Mouse (Mus musculus): ENCODE data around the gene Slc43a1. TPM values are rescaled to one million over a fixed set of nuclear protein-coding genes. Genes with fewer than 3 reads are reported as not detected.

Gene Slc43a1
- polyA plus RNA-seq, 1 experiment from 2014 or later, result 14.4 TPM

- H3K9me3 ChIP-seq, result no peaks in the 10 kb centered on the region
- no peaks in the 10 kb centered on the region for H3K36me3 ChIP-seq (replicated peaks)
- no peak overlapping the region for H3K9ac ChIP-seq
- H3K27ac ChIP-seq, result no peak overlapping the region
- ATAC-seq (ENCODE audit: low FRiP score), result no peak
- 11% methylated on average over 23 of the region's 23 CpGs for WGBS
- peaks cover 36% of the 10 kb centered on the region for H3K4me1 ChIP-seq
- peak overlapping the region; percentile 40 for H3K4me2 ChIP-seq
- H3K27me3 ChIP-seq, result peaks cover 79% of the 10 kb centered on the region
- no peak overlapping the region for H3K4me3 ChIP-seq (replicated peaks)
Measured at GRCm38 (mm10) chr2:84882606-84883005, 44.0 kb downstream of the Slc43a1 start.

GRCm38 (mm10) chr2:84883084-84883483 is 44.4 kb downstream of the Slc43a1 start:
- no peaks in the 10 kb centered on the region for H3K36me3 ChIP-seq (replicated peaks)
- H3K27ac ChIP-seq, result no peak overlapping the region
- H3K9ac ChIP-seq, result no peak overlapping the region
- ATAC-seq (ENCODE audit: low FRiP score), result no peak
- H3K9me3 ChIP-seq, result no peaks in the 10 kb centered on the region
- peaks cover 84% of the 10 kb centered on the region for H3K27me3 ChIP-seq
- H3K4me3 ChIP-seq (replicated peaks), result peak overlapping the region; percentile 7; the same call in 1 of the 2 replicates
- peaks cover 41% of the 10 kb centered on the region for H3K4me1 ChIP-seq
- H3K4me2 ChIP-seq, result peak overlapping the region; percentile 40
- WGBS, result 7% methylated on average over 6 of the region's 6 CpGs

- 6% methylated on average over 11 of the region's 11 CpGs for WGBS
- Histone ChIP-seq H3K27ac (no peak overlapping the region; the same call in 1 of the 2 replicates), H3K4me1 (peaks cover 44% of the 10 kb centered on the region), H3K36me3 (replicated peaks) (no peaks in the 10 kb centered on the region), H3K4me2 (peak overlapping the region; percentile 40), H3K9ac (no peak overlapping the region), H3K27me3 (peaks cover 89% of the 10 kb centered on the region), H3K4me3 (replicated peaks) (peak overlapping the region; percentile 7; the same call in 1 of the 2 replicates), H3K9me3 (no peaks in the 10 kb centered on the region)
- ATAC-seq (ENCODE audit: low FRiP score), result no peak
Measured at GRCm38 (mm10) chr2:84883530-84883929, 44.9 kb downstream of the Slc43a1 start.

- Histone ChIP-seq H3K27me3 (peaks cover 93% of the 10 kb centered on the region), H3K4me3 (replicated peaks) (no peak overlapping the region), H3K36me3 (replicated peaks) (no peaks in the 10 kb centered on the region), H3K27ac (no peak overlapping the region; the same call in 1 of the 2 replicates), H3K9me3 (no peaks in the 10 kb centered on the region), H3K4me1 (peaks cover 48% of the 10 kb centered on the region), H3K4me2 (peak overlapping the region; percentile 79), H3K9ac (no peak overlapping the region)
- 61% methylated on average over 4 of the region's 4 CpGs for WGBS
- no peak for ATAC-seq (ENCODE audit: low FRiP score)
Measured at GRCm38 (mm10) chr2:84883942-84884341, 45.3 kb downstream of the Slc43a1 start.

GRCm38 (mm10) chr2:84884611-84885010 is 46.0 kb downstream of the Slc43a1 start:
- H3K4me1 ChIP-seq, result peaks cover 54% of the 10 kb centered on the region
- WGBS, result 46% methylated on average over 4 of the region's 4 CpGs
- ATAC-seq (ENCODE audit: low FRiP score), result no peak
- H3K36me3 ChIP-seq (replicated peaks), result no peaks in the 10 kb centered on the region
- no peaks in the 10 kb centered on the region for H3K9me3 ChIP-seq
- no peak overlapping the region for H3K27ac ChIP-seq
- 0 out of 2 replicates have a peak overlapping the region, but pooled peaks have one; percentile 61 for H3K9ac ChIP-seq
- H3K4me3 ChIP-seq (replicated peaks), result peak overlapping the region; percentile 65; the same call in 1 of the 2 replicates
- H3K27me3 ChIP-seq, result peaks cover 99% of the 10 kb centered on the region
- H3K4me2 ChIP-seq, result peak overlapping the region; percentile 79

- ATAC-seq (ENCODE audit: low FRiP score), result no peak
- Histone ChIP-seq H3K4me3 (replicated peaks) (peak overlapping the region; percentile 65), H3K9me3 (no peaks in the 10 kb centered on the region), H3K4me2 (peak overlapping the region; percentile 79), H3K27me3 (peaks cover 94% of the 10 kb centered on the region), H3K27ac (0 out of 2 replicates have a peak overlapping the region, but pooled peaks have one; percentile 0), H3K9ac (peak overlapping the region; percentile 61), H3K4me1 (peaks cover 54% of the 10 kb centered on the region), H3K36me3 (replicated peaks) (no peaks in the 10 kb centered on the region)
- 12% methylated on average over 20 of the region's 23 CpGs for WGBS
Measured at GRCm38 (mm10) chr2:84885084-84886055, 46.7 kb downstream of the Slc43a1 start.

- ATAC-seq (ENCODE audit: low FRiP score), result peak; percentile 36
- H3K4me1 ChIP-seq, result peaks cover 54% of the 10 kb centered on the region
- no peaks in the 10 kb centered on the region for H3K36me3 ChIP-seq (replicated peaks)
- H3K27ac ChIP-seq, result peak within 1 kb of the TSS; percentile 56; the same call in 1 of the 2 replicates
- peaks cover 91% of the 10 kb centered on the region for H3K27me3 ChIP-seq
- no peaks in the 10 kb centered on the region for H3K9me3 ChIP-seq
- H3K9ac ChIP-seq, result peak within 1 kb of the TSS; percentile 61
- peak within 1 kb of the TSS; percentile 65 for H3K4me3 ChIP-seq (replicated peaks)
- peak within 1 kb of the TSS; percentile 79 for H3K4me2 ChIP-seq
- WGBS, result under 1% methylated on average over 34 of the region's 35 CpGs
Measured at GRCm38 (mm10) chr2:84886234-84886731, 47.6 kb downstream of the Slc43a1 start, which contains the start of gene Rtn4rl2. Rtn4rl2 (minus strand) TSS chr2:84886710.

GRCm38 (mm10) chr2:84886821-84887281 is 48.2 kb downstream of the Slc43a1 start:
- H3K27me3 ChIP-seq, result peaks cover 85% of the 10 kb centered on the region
- H3K27ac ChIP-seq, result peak overlapping the region; percentile 56; the same call in 1 of the 2 replicates
- peak overlapping the region; percentile 79 for H3K4me2 ChIP-seq
- H3K4me1 ChIP-seq, result peaks cover 54% of the 10 kb centered on the region
- peak overlapping the region; percentile 61 for H3K9ac ChIP-seq
- peak; percentile 66 for ATAC-seq (ENCODE audit: low FRiP score)
- no peaks in the 10 kb centered on the region for H3K9me3 ChIP-seq
- no peaks in the 10 kb centered on the region for H3K36me3 ChIP-seq (replicated peaks)
- H3K4me3 ChIP-seq (replicated peaks), result peak overlapping the region; percentile 65
- 0% methylated on average over 25 of the region's 39 CpGs for WGBS

GRCm38 (mm10) chr2:84887411-84888271 is 49.0 kb downstream of the Slc43a1 start:
- H3K36me3 ChIP-seq (replicated peaks), result no peaks in the 10 kb centered on the region
- peaks cover 52% of the 10 kb centered on the region for H3K4me1 ChIP-seq
- H3K9me3 ChIP-seq, result no peaks in the 10 kb centered on the region
- peak overlapping the region; percentile 79 for H3K4me2 ChIP-seq
- H3K4me3 ChIP-seq (replicated peaks), result peak overlapping the region; percentile 65
- WGBS, result under 1% methylated on average over 58 of the region's 58 CpGs
- H3K27me3 ChIP-seq, result peaks cover 85% of the 10 kb centered on the region
- H3K27ac ChIP-seq, result peak overlapping the region; percentile 42; the same call in 1 of the 2 replicates
- peak; percentile 54 for ATAC-seq (ENCODE audit: low FRiP score)
- peak overlapping the region; percentile 61 for H3K9ac ChIP-seq

- Histone ChIP-seq H3K36me3 (replicated peaks) (no peaks in the 10 kb centered on the region), H3K9ac (no peak overlapping the region), H3K4me3 (replicated peaks) (peak overlapping the region; percentile 65), H3K27ac (0 out of 2 replicates have a peak overlapping the region, but pooled peaks have one; percentile 31), H3K4me2 (peak overlapping the region; percentile 79), H3K4me1 (peaks cover 40% of the 10 kb centered on the region), H3K27me3 (peaks cover 74% of the 10 kb centered on the region), H3K9me3 (no peaks in the 10 kb centered on the region)
- WGBS, result 1% methylated on average over 28 of the region's 28 CpGs
- no peak; the same call in 1 of the 2 replicates for ATAC-seq (ENCODE audit: low FRiP score)
Measured at GRCm38 (mm10) chr2:84888657-84889315, 50.1 kb downstream of the Slc43a1 start.

Measured in forebrain, embryonic 12.5 days (tissue).